Mouse (Mus musculus): Measurements from ENCODE around the gene Serpina3a. TPM values are rescaled to one million over a fixed set of nuclear protein-coding genes. Genes with fewer than 3 reads are reported as not detected.

Serpina3a gene
- polyA plus RNA-seq, 1 experiment from 2014 or later, result not detected

DNA sequence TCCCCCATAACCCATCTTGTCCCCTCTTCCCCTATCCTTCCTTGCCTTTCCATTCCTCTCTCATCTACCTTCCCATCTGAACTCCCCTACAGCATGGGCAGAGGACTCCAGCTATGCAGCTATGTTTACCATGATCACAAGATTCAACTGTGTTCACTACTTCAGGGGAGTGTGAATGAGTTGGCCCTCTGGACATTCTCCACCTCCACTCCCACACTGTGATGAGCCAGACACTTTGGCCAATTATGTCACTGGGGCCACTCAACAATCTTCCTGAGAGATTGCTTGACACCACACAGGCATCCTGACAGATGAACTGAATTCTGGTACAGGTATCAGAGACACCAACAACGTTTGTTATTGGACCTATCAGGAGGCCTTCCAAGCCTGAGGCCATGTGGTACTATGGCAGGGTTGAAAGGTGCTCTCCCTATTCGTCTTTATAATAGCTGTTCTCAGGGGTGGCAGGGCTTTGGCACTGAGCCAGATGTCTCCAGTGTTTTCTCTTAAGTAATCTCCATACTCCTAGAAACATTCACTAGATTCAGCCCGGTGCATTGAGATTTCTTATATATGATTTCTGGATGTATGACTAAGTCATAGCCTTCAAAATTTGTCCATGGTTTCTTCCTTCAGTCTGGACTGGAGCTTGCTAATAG, 2.5 kb downstream of the Serpina3a start:
- H3K4me3 ChIP-seq (ENCODE audit: low read depth, low read length), result no peak overlapping the region
- DNase-seq (ENCODE audit: low spot score) (no peak), ATAC-seq (no peak)
- WGBS, result 25% methylated on average over 3 of the region's 3 CpGs
- no peaks in the 10 kb centered on the region for H3K36me3 ChIP-seq (ENCODE audit: insufficient read depth, low read length)
- TF ChIP-seq CTCF (IDR thresholded peaks at IDR 0.05), result no peak
- no peak for TF ChIP-seq EP300 (IDR thresholded peaks at IDR 0.05)
- no peak overlapping the region for H3K9ac ChIP-seq (replicated peaks; ENCODE audit: low read depth)
- no peak overlapping the region for H3K4me2 ChIP-seq (replicated peaks; ENCODE audit: low read depth, low read length)
- no peaks in the 10 kb centered on the region for H3K9me3 ChIP-seq (ENCODE audit: low read length)
- no peak overlapping the region for H3K27ac ChIP-seq (ENCODE audit: low read length)
- no peaks in the 10 kb centered on the region for H3K27me3 ChIP-seq (replicated peaks; ENCODE audit: insufficient read depth, low read length)
- no peaks in the 10 kb centered on the region for H3K4me1 ChIP-seq (ENCODE audit: insufficient read depth, low read depth, low read length)

- H3K4me1 ChIP-seq (ENCODE audit: insufficient read depth, low read depth, low read length), result no peaks in the 10 kb centered on the region
- WGBS, result 76% methylated on average over 1 of the region's 1 CpGs
- DNase-seq (ENCODE audit: low spot score), result no peak
- no peaks in the 10 kb centered on the region for H3K9me3 ChIP-seq (ENCODE audit: low read length)
- no peaks in the 10 kb centered on the region for H3K36me3 ChIP-seq (ENCODE audit: insufficient read depth, low read length)
- TF ChIP-seq EP300 (IDR thresholded peaks at IDR 0.05) (no peak), CTCF (IDR thresholded peaks at IDR 0.05) (no peak)
- no peak for ATAC-seq
- H3K4me3 ChIP-seq (ENCODE audit: low read depth, low read length), result no peak overlapping the region
- no peak overlapping the region for H3K27ac ChIP-seq (ENCODE audit: low read length)
- no peak overlapping the region for H3K4me2 ChIP-seq (replicated peaks; ENCODE audit: low read depth, low read length)
- H3K9ac ChIP-seq (replicated peaks; ENCODE audit: low read depth), result no peak overlapping the region
- H3K27me3 ChIP-seq (replicated peaks; ENCODE audit: insufficient read depth, low read length), result no peaks in the 10 kb centered on the region
Observed at GRCm38 (mm10) chr12:104123097-104123496, 10.6 kb downstream of the Serpina3a start.

DNA sequence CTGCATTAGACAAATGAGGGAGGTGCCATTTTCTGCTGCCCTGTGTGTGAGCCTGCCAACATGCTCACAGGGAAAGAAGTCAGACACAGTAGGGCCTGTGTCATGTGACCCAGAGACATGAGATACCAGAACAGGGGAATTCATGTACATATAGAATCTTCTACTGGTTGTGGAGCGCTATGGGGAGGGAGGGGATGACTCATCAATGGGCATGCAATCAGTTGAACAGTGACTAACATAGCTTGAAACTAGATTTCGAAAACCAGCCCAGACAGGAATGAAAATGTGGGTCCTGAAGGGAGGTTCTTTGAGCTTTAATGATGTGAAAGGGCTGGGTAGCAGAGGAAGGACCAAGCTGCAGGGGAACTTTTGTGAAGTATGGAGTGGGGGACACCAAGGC, 11.5 kb downstream of the Serpina3a start:
- Histone ChIP-seq H3K36me3 (ENCODE audit: insufficient read depth, low read length) (no peaks in the 10 kb centered on the region), H3K27ac (ENCODE audit: low read length) (no peak overlapping the region), H3K4me1 (ENCODE audit: insufficient read depth, low read depth, low read length) (no peaks in the 10 kb centered on the region), H3K27me3 (replicated peaks; ENCODE audit: insufficient read depth, low read length) (no peaks in the 10 kb centered on the region), H3K9ac (replicated peaks; ENCODE audit: low read depth) (no peak overlapping the region), H3K4me3 (ENCODE audit: low read depth, low read length) (no peak overlapping the region), H3K9me3 (ENCODE audit: low read length) (no peaks in the 10 kb centered on the region), H3K4me2 (replicated peaks; ENCODE audit: low read depth, low read length) (no peak overlapping the region)
- TF ChIP-seq CTCF (IDR thresholded peaks at IDR 0.05) (no peak), EP300 (IDR thresholded peaks at IDR 0.05) (no peak)
- 72% methylated on average over 2 of the region's 2 CpGs for WGBS
- DNase-seq (ENCODE audit: low spot score) (no peak), ATAC-seq (no peak)

DNA sequence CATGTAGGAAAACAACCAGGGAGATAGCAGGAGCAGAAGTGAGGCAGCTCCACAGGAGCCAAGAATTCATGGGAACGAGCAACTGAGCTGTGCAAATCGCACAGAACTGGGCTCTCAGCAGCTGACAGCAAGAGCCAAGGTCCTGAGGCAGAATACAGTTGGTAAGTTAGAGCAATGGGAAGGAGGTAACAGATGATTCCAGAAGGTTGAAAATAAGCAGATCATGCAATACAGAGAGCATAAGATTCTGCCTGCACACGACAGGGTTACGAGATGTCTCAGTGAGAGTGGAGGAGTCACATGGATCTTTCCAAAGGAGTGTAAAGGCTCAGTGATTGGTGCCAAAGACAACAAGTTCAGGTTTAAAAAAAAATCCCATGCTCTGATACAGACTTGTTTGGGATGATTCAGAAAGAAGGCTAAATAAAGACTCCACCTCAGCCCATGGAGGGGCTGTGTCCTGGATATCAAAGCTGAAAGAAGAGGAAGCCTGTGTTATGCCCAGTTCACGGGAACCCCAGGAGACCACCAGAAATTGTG, 12.6 kb downstream of the Serpina3a start:
- ATAC-seq, result no peak

DNA sequence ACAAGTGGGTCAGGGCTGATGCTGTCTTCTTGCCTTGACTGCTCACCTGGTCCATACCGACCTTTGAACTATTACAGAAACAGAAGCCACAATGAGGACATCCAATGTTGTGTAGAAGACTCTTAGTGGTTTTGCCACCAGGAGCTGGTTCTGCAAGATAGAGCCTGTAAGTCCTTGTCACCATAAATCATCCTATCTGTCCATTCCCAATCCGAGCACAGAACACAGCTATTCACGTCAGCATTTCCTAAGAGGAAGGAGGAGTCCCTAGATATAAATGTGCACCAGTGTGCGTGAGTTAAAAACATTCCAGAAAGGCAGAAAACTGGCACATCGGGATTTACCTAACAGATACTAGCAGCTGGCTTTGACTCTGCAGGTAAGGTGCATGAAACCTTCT, 15.2 kb downstream of the Serpina3a start, which contains the start of gene Serpina3b:
TSS of gene Serpina3b (plus strand) at position 301 of the 400 bp plus-strand sequence.
- WGBS, result 71% methylated on average over 5 of the region's 5 CpGs
- Histone ChIP-seq H3K4me3 (ENCODE audit: low read depth, low read length) (no peak within 1 kb of the TSS), H3K9ac (replicated peaks; ENCODE audit: low read depth) (no peak within 1 kb of the TSS), H3K27ac (ENCODE audit: low read length) (no peak within 1 kb of the TSS), H3K4me2 (replicated peaks; ENCODE audit: low read depth, low read length) (no peak within 1 kb of the TSS), H3K27me3 (replicated peaks; ENCODE audit: insufficient read depth, low read length) (no peaks in the 10 kb centered on the region), H3K36me3 (ENCODE audit: insufficient read depth, low read length) (no peaks in the 10 kb centered on the region), H3K4me1 (ENCODE audit: insufficient read depth, low read depth, low read length) (no peaks in the 10 kb centered on the region), H3K9me3 (ENCODE audit: low read length) (no peaks in the 10 kb centered on the region)
- DNase-seq (ENCODE audit: low spot score) (no peak), ATAC-seq (no peak)
- TF ChIP-seq CTCF (IDR thresholded peaks at IDR 0.05), result no peak
- TF ChIP-seq EP300 (IDR thresholded peaks at IDR 0.05), result no peak

More for the DNA sequence above, 12.6 kb downstream of the Serpina3a start:
- H3K27ac ChIP-seq (ENCODE audit: low read length), result no peak overlapping the region
- H3K9me3 ChIP-seq (ENCODE audit: low read length), result no peaks in the 10 kb centered on the region
- H3K4me3 ChIP-seq (ENCODE audit: low read depth, low read length), result no peak overlapping the region
- DNase-seq (ENCODE audit: low spot score), result no peak
- H3K36me3 ChIP-seq (ENCODE audit: insufficient read depth, low read length), result no peaks in the 10 kb centered on the region
- TF ChIP-seq EP300 (IDR thresholded peaks at IDR 0.05) (no peak), CTCF (IDR thresholded peaks at IDR 0.05) (no peak)
- H3K4me1 ChIP-seq (ENCODE audit: insufficient read depth, low read depth, low read length), result no peaks in the 10 kb centered on the region
- no peak overlapping the region for H3K4me2 ChIP-seq (replicated peaks; ENCODE audit: low read depth, low read length)
- 78% methylated on average over 5 of the region's 5 CpGs for WGBS
- no peaks in the 10 kb centered on the region for H3K27me3 ChIP-seq (replicated peaks; ENCODE audit: insufficient read depth, low read length)
- no peak overlapping the region for H3K9ac ChIP-seq (replicated peaks; ENCODE audit: low read depth)

DNA sequence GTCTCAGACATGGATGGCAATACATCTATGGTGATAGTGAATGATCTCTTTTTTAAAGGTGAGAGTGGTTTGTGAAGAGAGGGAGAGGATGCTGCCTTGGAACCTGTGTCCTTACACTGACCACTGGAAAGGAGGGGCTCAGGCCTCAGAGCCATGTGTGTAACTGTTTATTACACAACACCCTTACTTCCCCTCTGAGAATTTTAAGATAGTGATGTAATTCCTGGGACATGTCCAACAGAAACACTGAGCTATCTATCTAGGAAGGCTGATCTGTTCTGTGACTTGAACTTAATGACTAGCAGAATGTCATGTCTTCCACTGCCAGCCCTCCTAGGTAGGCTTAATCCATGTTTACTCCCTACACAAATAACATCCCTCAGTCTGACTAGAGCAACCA, 18.5 kb downstream of the Serpina3a start:
- ATAC-seq (no peak), DNase-seq (ENCODE audit: low spot score) (peak; percentile 52)
- Histone ChIP-seq H3K27ac (ENCODE audit: low read length) (no peak overlapping the region), H3K27me3 (replicated peaks; ENCODE audit: insufficient read depth, low read length) (no peaks in the 10 kb centered on the region), H3K4me2 (replicated peaks; ENCODE audit: low read depth, low read length) (no peak overlapping the region), H3K9me3 (ENCODE audit: low read length) (no peaks in the 10 kb centered on the region), H3K36me3 (ENCODE audit: insufficient read depth, low read length) (no peaks in the 10 kb centered on the region), H3K9ac (replicated peaks; ENCODE audit: low read depth) (no peak overlapping the region), H3K4me1 (ENCODE audit: insufficient read depth, low read depth, low read length) (no peaks in the 10 kb centered on the region), H3K4me3 (ENCODE audit: low read depth, low read length) (no peak overlapping the region)
- TF ChIP-seq EP300 (IDR thresholded peaks at IDR 0.05) (no peak), CTCF (IDR thresholded peaks at IDR 0.05) (no peak)

Data from lung, postnatal 0 days (tissue).